Mouse (Mus musculus) brain, embryonic 18.5 days (tissue): ENCODE results near the gene Tmcc2.
"Not testable (repeated sequence)": the region's sequence is repeated elsewhere in the genome, so short reads cannot be mapped to it uniquely, and the experiment has no call there.

Source experiments
- DNase-seq: peaks from one replicate; pipeline ENCODE4 v3.0.0-alpha.2; 2012; ENCODE audit warnings: low read depth, low spot score

Gene Tmcc2

GRCm38 (mm10) chr1:132370681-132371173, 20.4 kb downstream of the Tmcc2 start:
- no peak for DNase-seq

- no peak for DNase-seq
Measured at GRCm38 (mm10) chr1:132367692-132368506, 23.2 kb downstream of the Tmcc2 start.

DNA sequence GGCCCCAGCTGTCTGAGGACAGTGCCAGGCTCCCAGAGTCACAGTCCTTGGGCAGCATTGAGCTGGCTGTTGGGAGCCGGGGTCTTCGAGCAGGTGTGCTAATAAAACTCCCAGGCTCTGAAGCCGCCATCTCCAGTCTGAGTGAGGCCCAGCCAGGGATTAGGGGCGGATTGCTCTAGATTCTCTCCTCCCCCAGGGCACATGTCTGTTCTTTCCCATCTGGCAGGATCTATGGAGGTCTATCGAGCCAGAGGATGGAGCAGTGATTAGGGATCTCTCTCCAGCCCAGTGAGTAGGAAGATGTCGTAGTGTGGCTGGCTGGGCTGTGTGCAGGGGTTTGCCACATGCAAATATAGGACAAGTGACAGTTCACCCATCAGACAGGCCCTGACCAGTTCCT, 24.1 kb downstream of the Tmcc2 start:
- no peak for DNase-seq

DNA sequence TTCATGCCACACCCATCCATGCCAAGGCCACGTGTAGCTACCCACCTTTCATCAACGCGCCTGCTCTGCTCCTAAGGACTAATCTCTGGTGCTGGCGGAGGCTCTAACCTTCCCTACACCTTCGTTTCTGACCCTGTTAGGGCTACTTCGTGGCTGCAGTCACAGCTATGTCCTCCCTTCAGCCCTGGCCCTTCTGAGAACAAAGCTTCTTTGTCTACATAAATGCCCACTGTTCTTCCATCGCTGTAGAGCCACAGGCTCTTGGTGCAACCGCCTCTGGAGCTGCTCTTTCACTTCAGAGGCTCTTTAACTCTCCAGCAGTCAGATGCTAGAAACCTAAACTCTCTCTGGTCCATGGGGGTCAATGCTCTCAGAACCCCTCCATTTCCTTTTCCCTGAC, 24.8 kb downstream of the Tmcc2 start:
- DNase-seq, result no peak

DNA sequence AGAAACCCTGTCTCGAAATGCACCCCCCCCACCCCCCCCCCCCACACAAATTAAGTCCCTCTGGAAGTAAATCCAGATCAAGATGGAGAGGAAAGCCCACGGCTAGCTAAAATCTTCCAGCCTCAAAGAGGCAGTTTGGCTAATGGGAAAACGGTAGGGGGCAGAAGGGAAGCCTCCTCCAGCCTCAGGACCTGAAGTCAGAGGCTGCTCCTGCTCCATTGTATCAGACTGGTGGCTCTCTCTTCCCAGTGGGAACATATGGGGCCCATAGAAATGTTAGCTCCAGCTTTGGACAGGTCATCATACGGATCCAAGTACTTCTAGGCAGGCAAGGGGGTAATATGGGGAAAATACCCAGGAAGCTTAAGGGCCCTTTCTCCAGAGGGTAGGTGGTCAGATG, 25.4 kb downstream of the Tmcc2 start:
- DNase-seq, result no peak

- no peak for DNase-seq
Measured at GRCm38 (mm10) chr1:132364896-132365557, 26.1 kb downstream of the Tmcc2 start.

DNA sequence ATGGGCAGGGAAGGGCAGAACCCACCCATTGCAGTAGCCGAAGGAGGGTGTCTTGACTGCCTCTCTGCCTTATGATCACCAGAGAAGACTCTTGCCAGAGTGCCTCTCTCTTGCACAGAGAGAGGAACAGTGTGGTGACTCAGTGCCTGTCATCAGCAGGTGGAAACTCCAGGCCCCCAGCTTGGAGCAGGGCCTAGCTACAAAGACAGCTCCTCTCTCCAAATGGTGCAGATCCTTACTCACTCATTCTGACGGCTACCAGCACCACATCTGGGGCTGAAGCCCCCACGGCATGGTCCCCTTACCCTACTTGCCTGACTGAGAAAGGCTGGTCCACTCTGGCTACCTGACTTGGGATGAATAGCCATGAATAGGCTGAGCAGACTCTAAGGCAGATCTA, 26.7 kb downstream of the Tmcc2 start:
- no peak for DNase-seq

DNA sequence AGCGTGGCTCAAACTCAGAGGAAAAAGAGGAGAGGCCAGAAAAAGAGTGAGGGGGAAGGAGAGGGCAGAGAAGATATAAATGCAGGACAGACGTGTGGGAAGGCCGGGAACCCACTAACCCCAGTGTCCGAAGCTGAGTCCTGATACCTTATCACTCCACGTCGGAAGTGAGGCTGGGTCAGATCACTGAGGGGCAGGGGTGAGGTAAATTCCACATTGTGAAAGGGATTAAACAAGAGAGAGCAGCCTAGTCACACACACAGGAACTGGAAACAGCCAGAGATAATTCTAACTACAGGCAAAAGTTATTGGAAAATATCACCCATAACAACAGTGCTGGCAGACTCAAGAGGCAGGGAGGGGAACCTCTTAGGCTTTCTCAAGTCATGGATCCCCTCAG, 29.1 kb downstream of the Tmcc2 start:
- DNase-seq, result no peak

DNA sequence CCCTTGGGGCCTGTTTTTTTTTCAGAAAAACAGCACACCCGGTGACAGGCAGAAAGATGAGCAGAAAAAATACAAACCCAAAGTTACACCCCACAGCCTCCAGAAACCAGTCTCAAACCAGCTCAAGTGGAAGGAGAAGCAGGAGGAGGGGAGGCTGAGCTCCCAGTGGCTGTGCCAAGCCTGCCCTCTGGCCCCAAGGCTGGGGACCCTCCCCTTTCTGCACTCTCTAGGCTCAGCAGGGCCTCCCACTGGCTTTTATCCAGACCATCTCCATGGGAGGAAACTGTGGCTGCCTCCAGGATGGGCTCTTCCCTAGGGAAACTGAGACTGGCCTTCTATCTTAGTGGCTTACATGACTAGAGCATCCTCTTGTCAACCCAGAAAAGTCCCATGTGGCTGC, 34.2 kb downstream of the Tmcc2 start:
- no peak for DNase-seq

DNA sequence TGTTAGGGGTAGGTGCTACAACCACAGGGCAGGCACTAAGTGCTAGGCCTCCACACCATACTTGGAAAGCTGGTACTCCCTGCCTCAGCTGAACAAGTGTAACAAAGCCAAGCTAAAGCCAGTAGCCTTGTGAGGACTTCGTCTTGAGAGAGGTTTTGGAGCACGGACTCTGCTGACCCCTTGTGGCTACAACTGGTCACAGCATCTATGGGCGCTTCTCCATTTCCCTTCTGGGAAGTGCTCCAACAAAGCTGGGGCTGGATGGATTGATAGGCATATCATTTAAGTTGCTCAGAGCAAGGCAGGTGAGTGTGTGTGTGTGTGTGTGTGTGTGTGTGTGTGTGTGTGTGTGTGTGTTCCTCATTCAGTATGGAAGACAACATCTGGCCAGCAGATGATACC, 35.2 kb downstream of the Tmcc2 start:
- peak; percentile 78 for DNase-seq

DNA sequence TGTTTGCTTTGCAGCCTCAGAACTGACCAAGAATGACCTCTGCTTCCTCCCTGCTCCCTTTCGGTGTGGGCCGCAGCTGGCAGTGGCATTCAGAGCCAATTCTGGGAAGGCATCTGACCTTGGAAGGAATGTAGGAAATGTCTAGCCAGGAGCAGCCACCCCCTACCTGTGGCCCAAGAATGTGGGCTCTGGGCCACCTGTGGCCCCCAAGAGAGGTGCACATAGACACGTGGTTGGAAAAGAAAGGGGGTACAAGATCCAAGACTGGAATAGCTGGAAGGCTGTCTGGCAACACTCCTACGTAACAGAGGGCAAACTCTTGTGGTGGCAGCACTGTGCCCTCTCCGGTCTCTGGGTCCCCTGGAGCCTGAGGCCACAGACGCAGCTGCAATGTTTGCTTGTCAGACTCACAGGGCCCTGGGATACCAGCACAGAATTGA, 35.9 kb downstream of the Tmcc2 start:
- DNase-seq, result no peak

- DNase-seq, result no peak
Measured at GRCm38 (mm10) chr1:132354234-132354633, 36.8 kb downstream of the Tmcc2 start.

DNA sequence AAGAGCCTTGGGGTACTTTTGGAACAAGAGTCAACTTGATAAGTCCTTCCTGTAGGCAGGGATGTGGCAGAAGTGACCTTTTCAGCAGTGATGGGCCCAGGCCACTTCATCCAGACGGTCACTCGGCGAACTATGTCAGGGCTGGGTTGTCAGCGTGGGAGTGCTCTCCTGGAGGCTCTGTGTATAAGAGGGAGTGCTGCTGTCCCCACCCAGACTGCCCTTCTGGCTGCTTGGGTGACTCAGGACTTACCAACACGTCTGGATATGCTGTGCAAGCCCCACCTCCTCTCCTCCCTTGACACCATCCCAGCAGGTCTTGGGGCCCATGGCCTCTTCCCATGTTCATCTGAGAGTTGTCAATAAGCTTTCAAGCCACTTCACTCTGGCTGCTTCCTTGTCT, 37.7 kb downstream of the Tmcc2 start:
- no peak for DNase-seq

DNA sequence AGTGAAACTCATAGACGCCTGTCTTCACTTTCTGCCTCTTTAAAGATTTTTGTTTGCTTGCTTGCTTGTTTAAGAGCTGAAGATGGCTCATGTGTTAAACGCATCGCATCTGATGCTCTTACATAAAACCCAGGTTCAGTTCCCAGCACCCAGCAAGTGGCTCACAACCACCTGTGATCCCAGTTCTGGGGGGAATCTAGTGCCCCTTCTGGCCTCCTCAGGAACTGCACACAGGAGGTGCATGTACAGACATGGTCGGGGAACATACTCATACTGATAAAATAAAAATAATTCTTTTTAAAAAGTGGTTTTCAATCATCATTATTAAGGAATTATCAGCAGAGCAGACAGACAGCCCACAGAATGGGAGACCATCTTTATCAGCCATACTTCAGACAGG, 40.0 kb downstream of the Tmcc2 start:
- DNase-seq, result no peak

- DNase-seq, result not testable (repeated sequence)
Measured at GRCm38 (mm10) chr1:132349601-132350000, 41.5 kb downstream of the Tmcc2 start.

GRCm38 (mm10) chr1:132349049-132349448, 42.0 kb downstream of the Tmcc2 start:
- DNase-seq, result not testable (repeated sequence)

- no peak for DNase-seq
Measured at GRCm38 (mm10) chr1:132348401-132348800, 42.7 kb downstream of the Tmcc2 start.

- DNase-seq, result no peak
Measured at GRCm38 (mm10) chr1:132346951-132347350, 44.1 kb downstream of the Tmcc2 start.

GRCm38 (mm10) chr1:132346134-132346851, 44.8 kb downstream of the Tmcc2 start:
- DNase-seq, result no peak

GRCm38 (mm10) chr1:132345514-132345913, 45.6 kb downstream of the Tmcc2 start:
- no peak for DNase-seq

DNA sequence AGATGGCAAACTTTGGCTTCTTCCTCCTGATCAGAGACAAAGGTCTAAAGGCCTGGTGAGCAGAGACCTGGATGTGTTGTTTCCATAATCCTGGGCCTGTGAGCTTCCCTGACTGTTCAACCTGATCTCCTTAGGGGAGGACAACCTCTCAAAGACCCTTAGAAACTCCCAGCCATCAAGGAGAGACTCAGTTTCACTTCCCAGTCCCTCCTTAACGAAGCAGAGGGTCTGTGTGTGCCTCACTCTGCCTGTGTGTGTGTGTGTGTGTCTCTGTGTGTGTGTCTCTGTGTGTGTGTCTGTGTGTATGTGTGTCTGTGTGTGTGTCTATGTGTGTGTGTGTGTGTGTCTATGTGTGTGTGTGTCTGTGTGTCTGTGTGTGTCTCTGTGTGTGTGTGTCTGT, 47.4 kb downstream of the Tmcc2 start:
- no peak for DNase-seq

- DNase-seq, result no peak
Measured at GRCm38 (mm10) chr1:132343191-132343590, 47.9 kb downstream of the Tmcc2 start.
